Mouse (Mus musculus): ENCODE measurements around the gene Dlg1. TPM values are rescaled to one million over a fixed set of nuclear protein-coding genes. Genes with fewer than 3 reads are reported as not detected.

Gene Dlg1
- total RNA-seq, 2 experiments from 2014 or later: 58.7 to 60.8 TPM

DNA sequence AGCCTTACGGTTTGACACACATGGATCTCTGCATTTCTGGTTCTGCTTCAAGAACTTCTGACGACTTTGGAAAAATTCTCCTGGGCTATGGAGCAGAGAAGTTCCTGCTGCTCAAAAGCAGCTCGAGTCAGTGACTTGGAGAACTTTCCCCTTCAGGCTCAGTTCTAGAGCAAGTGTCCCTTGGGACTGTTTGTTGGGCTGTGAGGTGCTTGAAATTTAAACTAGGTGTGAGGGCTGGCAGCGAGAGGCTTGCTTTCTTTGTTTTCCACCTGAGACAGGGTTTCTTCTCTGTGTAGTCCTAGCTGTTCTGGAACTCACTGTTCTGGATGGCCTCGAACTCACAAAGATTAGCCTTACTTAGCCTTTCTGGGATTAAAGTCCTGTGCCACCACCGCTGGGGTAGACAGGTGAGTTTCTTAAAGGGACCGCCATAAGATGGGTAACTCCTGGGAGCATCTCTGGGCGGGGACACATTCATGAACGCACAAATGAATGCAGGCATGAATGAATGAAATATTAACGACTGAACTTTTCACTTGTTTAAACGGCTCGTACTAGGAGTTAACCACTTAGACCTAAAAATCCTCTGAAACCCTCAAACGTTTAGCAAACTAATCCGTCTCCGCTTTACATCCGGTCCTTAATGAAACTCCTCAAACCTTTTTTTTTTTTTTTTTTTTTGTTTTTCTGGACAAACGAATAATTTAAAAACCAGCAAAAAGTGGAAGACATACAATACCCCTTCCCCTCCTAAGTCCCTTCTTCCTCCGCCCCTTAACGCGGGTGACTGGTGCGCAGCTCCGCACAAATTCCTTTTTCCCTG lies 476 bp upstream of the Dlg1 start:
- peak overlapping the region; percentile 95 for H3K27ac ChIP-seq
- intact Hi-C loops (cut with DNase I): loop anchor here (5.0 kb wide), 1 partner anchor 55 kb away; no protein-coding TSS in a partner anchor

GRCm38 (mm10) chr16:31664287-31664597 lies 999 bp downstream of the Dlg1 start:
- intact Hi-C loops (cut with DNase I): loop anchor here (5.0 kb wide), 1 partner anchor 57 kb away; no protein-coding TSS in a partner anchor
- TF ChIP-seq CTCF (IDR thresholded peaks at IDR 0.05): no peak
- H3K27ac ChIP-seq: peak overlapping the region; percentile 95
- H3K4me3 ChIP-seq: peak overlapping the region; percentile 96
- DNase-seq: no peak

More for the DNA sequence above, 476 bp upstream of the Dlg1 start:
- peak overlapping the region; percentile 96 for H3K4me3 ChIP-seq
- no peak for TF ChIP-seq CTCF (IDR thresholded peaks at IDR 0.05)
- no peak for DNase-seq

DNA sequence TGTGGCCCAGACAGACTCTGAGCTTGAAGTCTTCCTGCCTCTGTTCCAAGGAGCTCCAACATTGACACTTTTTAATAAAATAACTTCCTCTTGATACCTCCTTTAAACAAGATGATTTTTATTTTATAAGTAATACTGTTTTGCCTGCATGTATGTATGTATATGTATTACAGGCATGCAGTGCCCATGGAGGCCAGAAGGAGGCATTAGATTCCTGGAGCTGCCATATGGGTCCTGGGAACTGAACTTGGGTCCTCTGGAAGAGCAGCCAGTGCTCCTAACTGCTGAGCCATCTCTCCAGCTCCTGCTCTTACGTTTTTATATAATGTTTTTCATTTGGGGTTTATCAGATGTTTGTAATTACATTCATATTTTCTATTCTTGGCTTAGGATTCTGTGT lies 9.0 kb downstream of the Dlg1 start:
- peak; percentile 15; the same call in 1 of the 2 replicates for TF ChIP-seq CTCF (IDR thresholded peaks at IDR 0.05)
- intact Hi-C loops (cut with DNase I): no loop called here
- Histone ChIP-seq H3K27ac (no peak overlapping the region), H3K4me3 (no peak overlapping the region)
- no peak for DNase-seq

GRCm38 (mm10) chr16:31677463-31677862 lies 14.2 kb downstream of the Dlg1 start:
- Histone ChIP-seq H3K27ac (no peak overlapping the region), H3K4me3 (no peak overlapping the region)
- intact Hi-C loops (cut with DNase I): no loop called here
- TF ChIP-seq CTCF (IDR thresholded peaks at IDR 0.05): no peak
- no peak for DNase-seq

DNA sequence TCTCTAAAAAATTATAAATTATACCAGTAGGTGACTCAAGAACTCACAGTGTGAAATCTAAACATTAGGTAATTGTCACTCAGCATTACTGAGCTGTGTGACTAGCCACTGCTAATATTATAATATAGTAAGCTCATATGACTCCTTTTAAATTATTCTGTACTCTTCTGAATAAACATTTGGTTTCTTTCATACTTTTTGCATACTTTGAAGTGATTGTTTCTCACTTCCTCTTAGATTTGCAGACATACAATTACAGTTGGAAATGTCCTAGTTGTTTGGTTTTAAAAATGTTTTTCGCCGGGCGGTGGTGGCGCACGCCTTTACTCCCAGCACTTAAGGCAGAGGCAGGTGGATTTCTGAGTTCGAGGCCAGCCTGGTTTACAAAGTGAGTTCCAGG lies 19.0 kb downstream of the Dlg1 start:
- no peak for DNase-seq
- intact Hi-C loops (cut with DNase I): no loop called here

GRCm38 (mm10) chr16:31683670-31684430 lies 20.6 kb downstream of the Dlg1 start:
- peak; percentile 32 for DNase-seq
- TF ChIP-seq CTCF (IDR thresholded peaks at IDR 0.05): no peak
- intact Hi-C loops (cut with DNase I): no loop called here

More for the DNA sequence above, 19.0 kb downstream of the Dlg1 start:
- TF ChIP-seq CTCF (IDR thresholded peaks at IDR 0.05): no peak
- Histone ChIP-seq H3K4me3 (no peak overlapping the region), H3K27ac (no peak overlapping the region)

DNA sequence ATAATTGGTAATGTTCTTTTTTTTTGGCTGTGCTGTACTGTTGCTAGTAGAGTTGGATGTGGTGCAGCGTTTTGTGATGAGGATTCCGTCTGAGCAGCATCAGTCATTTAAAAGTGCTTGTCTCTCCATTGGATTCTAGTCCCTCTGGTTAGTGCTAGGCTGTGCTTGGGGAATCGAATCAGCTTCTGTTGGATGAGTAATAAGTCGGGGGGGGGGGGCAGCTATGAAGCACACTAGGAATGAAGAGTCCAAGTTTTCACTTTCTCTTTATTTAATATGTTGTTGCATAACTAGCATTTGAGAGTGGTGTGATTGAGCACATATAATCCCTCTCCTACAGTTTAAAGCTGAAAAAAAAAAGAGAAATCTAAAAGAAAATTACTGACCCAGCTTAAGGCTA lies 21.5 kb downstream of the Dlg1 start:
- no peak for DNase-seq
- no peak for TF ChIP-seq CTCF (IDR thresholded peaks at IDR 0.05)
- Histone ChIP-seq H3K4me3 (no peak overlapping the region), H3K27ac (no peak overlapping the region)
- intact Hi-C loops (cut with DNase I): no loop called here

More at GRCm38 (mm10) chr16:31683670-31684430, 20.6 kb downstream of the Dlg1 start:
- H3K4me3 ChIP-seq: no peak overlapping the region
- H3K27ac ChIP-seq: no peak overlapping the region

DNA sequence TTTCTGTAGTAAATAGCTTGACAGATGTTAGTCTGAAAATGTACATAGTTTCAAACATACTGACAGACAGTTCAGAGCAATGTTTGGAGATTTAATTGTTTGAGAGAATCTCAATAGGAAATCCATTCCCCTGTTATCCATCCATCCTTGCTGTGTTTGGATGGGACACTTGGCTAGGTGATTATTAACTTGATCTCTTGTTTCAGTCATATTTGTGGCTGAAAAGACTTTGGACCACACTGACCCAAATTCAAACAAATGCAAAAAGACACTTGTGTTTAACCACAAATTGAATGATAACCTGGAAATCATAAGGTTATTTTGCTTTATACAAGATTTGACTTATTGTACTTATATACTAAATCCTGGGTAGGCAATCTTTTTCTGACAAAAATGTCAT lies 24.5 kb downstream of the Dlg1 start:
- no peak for TF ChIP-seq CTCF (IDR thresholded peaks at IDR 0.05)
- H3K4me3 ChIP-seq: no peak overlapping the region
- DNase-seq: no peak
- intact Hi-C loops (cut with DNase I): no loop called here
- no peak overlapping the region for H3K27ac ChIP-seq

- TF ChIP-seq CTCF (IDR thresholded peaks at IDR 0.05): no peak
- Histone ChIP-seq H3K27ac (peak overlapping the region; percentile 64), H3K4me3 (peak overlapping the region; percentile 45)
- intact Hi-C loops (cut with DNase I): no loop called here
- DNase-seq: no peak
Measured at GRCm38 (mm10) chr16:31695286-31696020, 32.2 kb downstream of the Dlg1 start.

DNA sequence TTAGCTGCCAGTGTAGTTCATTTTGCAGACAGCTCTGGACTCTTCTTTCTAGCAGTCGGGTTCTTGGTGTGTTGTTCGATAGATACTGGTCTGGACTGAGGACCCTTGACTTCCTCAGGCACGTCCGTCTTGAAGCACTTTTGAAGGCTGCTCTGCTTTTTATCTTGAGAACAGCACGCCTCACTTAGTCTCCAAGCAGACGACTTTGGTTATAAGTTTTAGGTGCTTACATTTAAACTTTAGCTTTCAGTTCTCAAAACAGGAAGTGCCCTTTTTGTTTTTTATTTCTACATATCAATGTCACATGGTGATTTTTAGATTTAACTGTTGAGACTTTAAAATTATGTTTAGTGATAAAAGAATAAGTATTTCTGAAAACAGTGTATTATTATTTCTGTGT lies 33.1 kb downstream of the Dlg1 start:
- no peak for DNase-seq
- H3K27ac ChIP-seq: peak overlapping the region; percentile 64
- no peak for TF ChIP-seq CTCF (IDR thresholded peaks at IDR 0.05)
- intact Hi-C loops (cut with DNase I): no loop called here
- peak overlapping the region; percentile 45 for H3K4me3 ChIP-seq

DNA sequence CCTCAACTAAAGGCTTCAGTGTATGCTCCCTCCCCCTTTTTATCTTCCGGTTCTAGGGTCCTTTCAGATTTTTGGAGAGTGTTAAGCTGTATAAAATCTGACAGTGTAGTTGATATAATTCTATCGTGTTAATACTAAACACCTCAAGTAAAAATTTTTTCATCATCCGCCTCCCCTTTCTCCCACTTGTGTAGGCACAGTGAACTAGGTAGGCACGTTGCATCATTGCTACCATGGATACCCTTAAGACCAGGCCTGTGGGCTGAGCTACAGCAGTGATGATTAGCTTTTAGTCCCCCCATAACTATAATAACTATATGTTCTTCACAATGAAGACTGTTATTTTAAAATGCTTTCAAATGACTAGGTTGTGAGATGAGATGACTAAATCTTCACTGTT lies 34.1 kb downstream of the Dlg1 start:
- TF ChIP-seq CTCF (IDR thresholded peaks at IDR 0.05): no peak
- intact Hi-C loops (cut with DNase I): no loop called here
- DNase-seq: no peak
- peak overlapping the region; percentile 56 for H3K27ac ChIP-seq
- H3K4me3 ChIP-seq: no peak overlapping the region

- intact Hi-C loops (cut with DNase I): no loop called here
- Histone ChIP-seq H3K27ac (no peak overlapping the region), H3K4me3 (no peak overlapping the region)
- peak; percentile 80 for TF ChIP-seq CTCF (IDR thresholded peaks at IDR 0.05)
- no peak for DNase-seq
Measured at GRCm38 (mm10) chr16:31705213-31705612, 42.0 kb downstream of the Dlg1 start.

- intact Hi-C loops (cut with DNase I): no loop called here
- no peak for DNase-seq
- no peak for TF ChIP-seq CTCF (IDR thresholded peaks at IDR 0.05)
Measured at GRCm38 (mm10) chr16:31705904-31706303, 42.7 kb downstream of the Dlg1 start.

More at GRCm38 (mm10) chr16:31705904-31706303, 42.7 kb downstream of the Dlg1 start:
- H3K4me3 ChIP-seq: no peak overlapping the region
- H3K27ac ChIP-seq: no peak overlapping the region
